Mouse (Mus musculus): ENCODE results near the gene Gm10322.

Gm10322 gene

DNA sequence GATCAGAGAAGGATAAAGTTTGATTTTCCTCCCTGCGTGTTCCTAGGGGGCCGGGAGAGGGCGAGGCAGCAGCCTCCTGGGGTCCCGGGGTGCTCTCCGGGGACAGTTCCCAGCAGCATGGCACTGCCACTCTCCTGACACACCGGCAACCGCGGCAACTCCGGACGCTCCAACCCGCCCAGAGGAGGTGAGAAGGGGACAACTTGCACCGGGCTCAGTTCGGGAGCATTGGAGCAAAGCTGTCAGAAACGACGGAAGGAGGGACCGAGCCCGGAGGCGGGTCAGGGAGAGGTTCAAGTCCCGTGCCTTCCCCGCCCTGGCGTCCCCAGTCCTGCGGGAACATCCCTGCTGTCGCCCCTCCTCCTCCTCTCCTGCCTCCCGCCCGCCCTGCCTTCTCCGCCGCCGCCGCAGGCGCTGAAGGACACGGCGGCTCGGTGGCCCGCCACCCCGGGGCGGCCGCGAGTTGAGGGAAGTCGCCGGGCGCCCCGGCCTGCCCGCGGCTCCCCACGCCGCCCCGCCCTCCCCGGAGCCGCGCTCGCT, at the start of gene Gm10322:
Gm10322 (plus strand) TSS at position 83 of the 540 bp plus-strand sequence.
- peak; percentile 45 for DNase-seq (ENCODE audit: low spot score)

- no peak for DNase-seq (ENCODE audit: low spot score)
These were observed 48.9 kb upstream of the Gm10322 start for GRCm38 (mm10) chr10:59566968-59567367.

DNA sequence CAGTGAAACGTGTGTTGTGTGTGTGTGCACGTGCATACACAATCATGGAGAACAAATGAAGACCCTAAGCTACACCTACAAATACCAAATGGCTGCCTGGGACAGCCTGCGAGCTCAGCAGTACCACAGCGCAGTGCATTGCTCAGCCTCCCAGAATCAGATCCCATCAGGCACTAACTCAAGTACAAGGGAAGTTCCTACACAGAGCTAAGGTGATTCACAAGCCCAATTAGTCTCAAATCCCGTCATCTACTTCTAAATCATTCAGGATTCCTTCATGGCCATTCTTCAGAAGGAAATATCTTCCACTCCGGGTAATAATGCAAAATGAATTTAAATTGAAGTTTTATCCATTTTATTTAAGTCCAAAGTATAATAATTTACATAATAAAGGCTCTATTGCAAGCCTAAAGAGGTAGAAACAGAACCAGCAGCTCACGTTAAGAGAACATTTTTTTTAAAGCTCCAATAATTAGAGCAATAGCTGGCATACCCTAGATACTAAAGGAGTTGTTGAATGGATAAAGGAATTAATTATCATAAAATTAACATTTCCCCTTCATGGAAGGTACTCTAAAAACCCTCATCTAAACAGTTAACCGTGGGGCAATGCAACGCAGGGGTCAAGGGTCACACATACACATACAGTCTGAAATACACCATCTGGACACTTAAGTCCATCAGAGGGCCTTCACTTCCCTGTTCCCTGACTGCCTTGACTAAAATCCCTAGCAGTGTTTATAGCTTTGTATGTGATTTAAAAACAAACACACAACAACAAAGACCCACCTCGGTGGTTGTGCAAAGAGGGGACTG, 47.0 kb upstream of the Gm10322 start:
- no peak for DNase-seq (ENCODE audit: low spot score)

- no peak for DNase-seq (ENCODE audit: low spot score)
These were observed 46.4 kb upstream of the Gm10322 start for GRCm38 (mm10) chr10:59569481-59569869.

- DNase-seq (ENCODE audit: low spot score), result peak; percentile 14
These were observed 45.5 kb upstream of the Gm10322 start for GRCm38 (mm10) chr10:59570360-59570759.

DNA sequence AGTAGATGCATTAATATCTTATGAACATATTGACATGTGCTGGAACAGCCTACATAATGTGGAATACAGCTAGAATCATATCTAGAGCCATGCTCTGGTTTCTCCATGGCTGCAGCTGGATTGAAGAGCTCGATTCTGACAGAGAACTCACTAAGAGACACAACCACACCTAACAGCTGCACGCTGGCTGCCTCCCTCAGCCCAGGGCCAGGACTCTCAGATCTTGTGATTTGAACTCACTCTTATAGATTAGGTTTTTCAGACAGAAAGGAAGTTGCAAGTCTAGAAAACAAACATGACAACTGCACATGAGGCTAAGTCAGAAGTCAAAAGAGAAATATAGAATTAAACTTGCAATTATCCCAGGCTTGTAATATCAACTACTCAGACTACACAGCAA, 45.1 kb upstream of the Gm10322 start:
- no peak for DNase-seq (ENCODE audit: low spot score)

DNA sequence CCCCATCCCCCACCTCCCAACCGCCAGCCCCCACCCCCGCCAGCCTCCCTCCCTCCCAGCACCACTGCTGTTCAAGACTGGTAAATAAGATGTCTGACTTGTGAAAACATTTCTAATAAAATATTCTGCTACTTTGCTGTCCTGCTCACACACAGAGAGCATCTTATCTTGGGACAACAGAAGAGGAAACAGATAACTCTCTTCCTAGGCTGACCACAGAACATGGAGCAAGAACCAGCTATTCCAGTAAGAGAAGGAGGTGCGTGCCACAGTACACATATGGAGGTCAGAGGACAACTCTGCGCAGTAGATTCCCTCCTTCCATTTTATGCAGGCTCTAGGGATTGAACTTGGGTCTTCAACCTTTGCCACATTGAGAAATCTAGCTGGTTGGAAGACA, 44.6 kb upstream of the Gm10322 start:
- no peak for DNase-seq (ENCODE audit: low spot score)

DNA sequence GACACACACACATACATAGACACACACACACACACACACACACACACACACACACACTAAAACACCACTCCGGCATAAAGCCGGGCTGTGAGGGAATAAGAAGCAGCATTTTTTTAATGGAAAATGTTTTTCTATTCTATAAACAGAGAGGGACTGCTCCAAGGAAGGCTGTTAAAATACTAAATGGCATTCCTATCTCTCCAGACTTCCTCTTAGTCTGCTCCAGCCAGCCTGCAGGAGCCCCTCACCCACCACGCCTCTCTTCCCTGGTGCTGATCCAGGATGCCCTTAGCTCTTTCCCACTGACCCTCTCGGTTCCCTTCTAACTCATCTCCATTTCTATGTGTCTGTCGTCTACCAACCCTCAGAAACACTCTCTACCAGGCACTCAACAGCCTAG, 43.9 kb upstream of the Gm10322 start:
- DNase-seq (ENCODE audit: low spot score), result no peak

GRCm38 (mm10) chr10:59576305-59576704, 39.6 kb upstream of the Gm10322 start:
- DNase-seq (ENCODE audit: low spot score), result no peak

DNA sequence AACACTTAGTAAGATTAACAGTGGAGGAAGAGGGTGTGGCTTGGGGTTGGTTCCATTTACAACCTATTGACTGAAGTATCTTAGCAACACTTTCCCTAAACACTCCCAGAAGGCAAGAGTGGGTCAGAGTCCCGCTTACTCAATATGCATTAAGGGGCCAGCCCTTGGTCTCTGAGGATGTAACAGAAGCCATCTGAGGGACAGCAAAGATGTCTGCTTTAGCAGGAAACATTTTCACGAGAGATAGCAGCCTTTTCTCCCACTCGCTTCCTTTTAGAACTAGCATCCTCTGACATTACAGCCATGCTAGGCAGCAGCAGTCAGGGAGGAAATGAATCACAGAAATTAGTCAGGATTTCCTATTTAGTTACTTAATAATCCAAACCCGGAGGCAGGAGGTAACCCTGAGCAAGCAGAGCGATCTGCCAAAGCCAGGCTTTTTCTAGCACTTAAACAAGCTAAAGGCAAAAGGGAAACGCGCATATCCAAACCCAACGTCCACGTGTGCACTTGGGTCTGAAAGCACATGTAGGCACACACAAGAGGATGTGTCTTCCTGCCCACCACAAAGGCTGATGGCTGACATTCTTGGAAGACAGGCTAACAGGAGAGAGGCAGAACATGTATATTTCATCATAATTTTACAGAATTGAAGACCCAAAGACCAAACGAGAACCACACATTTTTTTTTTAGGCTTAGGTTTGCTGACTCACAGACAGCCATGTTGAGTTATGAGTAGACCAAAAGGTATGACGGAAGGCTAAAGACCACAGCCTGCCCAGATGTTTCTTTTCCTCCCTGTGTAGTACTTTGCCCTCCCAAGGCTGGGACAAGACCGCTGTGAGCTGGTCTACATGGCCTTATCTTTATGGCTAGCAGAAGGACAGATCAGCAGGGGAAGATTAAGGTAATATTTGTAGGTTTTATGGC, 37.7 kb upstream of the Gm10322 start:
- peak; percentile 38 for DNase-seq (ENCODE audit: low spot score)

DNA sequence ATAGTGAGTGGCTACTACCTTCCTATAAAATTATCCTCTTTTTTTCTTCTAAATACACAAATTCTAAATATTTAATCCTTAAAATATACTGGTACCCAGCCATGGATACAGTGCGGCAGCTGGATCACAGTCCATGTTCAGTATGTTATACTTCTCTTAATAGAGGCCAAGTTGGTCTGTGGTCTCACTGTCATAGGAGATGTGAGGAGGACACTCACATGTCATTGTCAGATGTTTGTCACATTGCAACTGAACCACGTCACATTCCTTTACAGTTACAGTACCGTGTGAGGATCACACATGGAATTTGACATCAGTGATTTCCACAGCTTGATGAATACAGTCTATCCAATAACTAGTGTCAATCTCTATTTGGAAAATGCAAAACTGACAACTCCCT, 36.2 kb upstream of the Gm10322 start:
- no peak for DNase-seq (ENCODE audit: low spot score)

DNA sequence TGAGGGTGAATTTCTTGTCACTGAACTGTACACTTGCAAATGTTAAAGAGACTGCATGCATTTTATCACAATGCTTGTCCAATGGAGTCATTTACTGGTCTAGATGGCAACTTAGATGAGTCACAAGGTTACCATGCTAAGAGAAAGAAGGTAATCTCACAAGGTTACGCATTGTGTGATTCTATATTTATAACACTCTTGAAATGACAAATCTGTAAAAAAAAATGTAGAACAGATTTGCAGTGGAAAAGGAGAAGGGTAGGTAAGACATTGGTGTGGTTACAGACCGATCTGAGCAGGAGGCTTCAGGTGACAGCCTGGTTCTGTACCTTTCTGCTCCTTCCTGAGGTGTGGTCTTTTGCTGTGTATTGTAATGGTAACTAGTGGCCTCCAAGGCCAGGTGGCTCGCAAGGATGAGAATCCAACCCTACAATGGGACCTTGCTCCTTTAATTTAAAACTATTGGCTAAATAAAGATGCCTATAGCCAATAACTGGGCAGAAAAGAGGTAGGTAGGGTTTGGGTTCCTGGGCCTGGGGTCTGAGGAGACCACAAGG, 35.2 kb upstream of the Gm10322 start:
- DNase-seq (ENCODE audit: low spot score), result no peak

GRCm38 (mm10) chr10:59581826-59582543, 33.9 kb upstream of the Gm10322 start:
- peak; percentile 72 for DNase-seq (ENCODE audit: low spot score)

- DNase-seq (ENCODE audit: low spot score), result no peak
These were observed 30.2 kb upstream of the Gm10322 start for GRCm38 (mm10) chr10:59585621-59586020.

GRCm38 (mm10) chr10:59586821-59587220, 29.0 kb upstream of the Gm10322 start:
- DNase-seq (ENCODE audit: low spot score), result no peak

DNA sequence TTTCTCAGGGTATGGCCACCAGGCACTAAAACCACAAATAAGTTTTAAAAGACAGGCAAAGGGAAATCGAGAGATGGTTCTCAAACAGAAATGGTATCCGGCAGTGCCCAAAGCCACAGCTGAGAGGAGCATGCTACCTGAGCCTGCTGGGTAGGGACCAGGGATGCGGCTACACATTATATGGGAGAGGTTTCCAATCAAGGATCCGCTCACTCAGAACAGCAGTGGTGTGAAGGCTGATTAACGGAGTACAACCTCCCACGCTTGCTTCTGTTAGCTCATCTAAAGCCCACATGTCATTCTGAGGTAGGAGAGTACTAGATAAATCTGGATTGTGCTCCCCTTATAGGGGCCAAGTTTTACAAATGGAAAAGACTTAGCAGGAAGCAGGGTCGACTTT, 27.7 kb upstream of the Gm10322 start:
- DNase-seq (ENCODE audit: low spot score), result no peak

DNA sequence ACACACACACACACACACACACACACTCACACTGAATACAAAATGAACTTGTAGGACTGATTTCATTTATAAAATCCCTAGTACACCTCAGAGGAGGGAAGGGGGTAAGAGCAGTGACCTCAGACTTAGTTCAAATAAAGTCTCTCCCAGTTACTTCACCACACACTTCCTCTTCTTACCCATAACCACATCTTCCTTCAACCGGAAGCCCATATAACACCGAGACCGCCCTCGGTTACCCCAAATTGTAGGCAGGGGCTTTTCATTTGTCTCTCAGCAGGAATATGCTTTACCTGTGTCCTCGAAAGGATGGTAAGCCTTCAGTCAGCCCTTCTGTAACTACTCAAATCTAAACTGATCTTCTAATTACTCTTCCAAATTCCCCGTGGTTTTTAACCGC, 26.4 kb upstream of the Gm10322 start:
- no peak for DNase-seq (ENCODE audit: low spot score)

DNA sequence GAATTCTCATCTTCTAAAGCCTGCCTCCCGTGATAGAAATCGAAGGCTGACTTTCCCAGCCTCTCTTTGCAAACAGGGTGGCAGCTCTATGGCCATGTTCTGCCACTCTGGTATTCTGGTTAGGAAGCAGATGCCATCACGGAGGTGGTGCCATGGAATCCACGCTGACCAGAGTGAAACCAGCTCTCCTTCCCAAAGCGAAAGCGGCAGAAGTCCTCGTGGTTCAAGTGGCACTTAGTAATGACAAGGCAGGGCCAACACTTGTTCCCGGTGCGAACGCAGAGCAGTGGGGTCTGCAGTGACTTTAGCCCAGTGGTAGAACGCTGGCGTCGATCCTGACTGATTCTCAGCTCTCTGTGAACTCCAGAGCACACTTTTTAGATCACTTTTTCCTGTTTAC, 26.0 kb upstream of the Gm10322 start:
- no peak for DNase-seq (ENCODE audit: low spot score)

GRCm38 (mm10) chr10:59590606-59591005, 25.3 kb upstream of the Gm10322 start:
- DNase-seq (ENCODE audit: low spot score), result no peak

DNA sequence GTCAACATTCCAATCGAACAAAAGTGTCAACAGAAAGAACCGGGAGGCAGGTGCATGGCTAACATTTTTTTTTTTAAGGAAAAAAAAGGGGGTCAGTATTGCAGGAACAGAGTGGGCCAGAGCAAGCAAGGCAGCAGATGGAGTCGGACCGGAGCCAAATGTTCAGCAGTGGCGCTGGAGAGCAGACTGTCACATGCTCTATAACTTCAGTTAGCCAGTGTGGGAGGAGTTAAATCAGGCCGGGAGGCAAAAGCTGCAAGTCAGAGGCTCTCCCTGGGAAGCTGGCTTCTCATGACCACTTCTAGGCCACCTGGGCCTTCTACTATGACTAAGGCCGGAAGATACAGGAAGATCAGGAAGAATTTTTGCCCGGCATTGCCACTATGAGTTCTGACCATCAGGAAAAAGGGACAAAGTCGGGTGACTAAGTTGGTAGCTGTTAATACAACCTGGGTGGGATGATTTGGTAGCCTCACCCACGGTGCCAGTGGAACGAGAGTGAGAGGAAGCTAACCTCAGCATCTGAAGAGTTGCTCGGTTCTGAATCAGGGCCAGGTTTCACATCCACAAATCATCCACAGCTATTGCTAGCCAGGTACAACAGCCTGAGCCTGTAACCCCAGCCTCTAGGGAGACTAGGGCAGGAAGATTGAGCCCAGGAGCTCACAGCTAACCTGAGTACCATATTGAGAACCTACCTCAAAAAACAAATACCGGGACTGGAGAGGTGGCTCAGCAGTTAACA, 21.9 kb upstream of the Gm10322 start:
- DNase-seq (ENCODE audit: low spot score), result no peak

DNA sequence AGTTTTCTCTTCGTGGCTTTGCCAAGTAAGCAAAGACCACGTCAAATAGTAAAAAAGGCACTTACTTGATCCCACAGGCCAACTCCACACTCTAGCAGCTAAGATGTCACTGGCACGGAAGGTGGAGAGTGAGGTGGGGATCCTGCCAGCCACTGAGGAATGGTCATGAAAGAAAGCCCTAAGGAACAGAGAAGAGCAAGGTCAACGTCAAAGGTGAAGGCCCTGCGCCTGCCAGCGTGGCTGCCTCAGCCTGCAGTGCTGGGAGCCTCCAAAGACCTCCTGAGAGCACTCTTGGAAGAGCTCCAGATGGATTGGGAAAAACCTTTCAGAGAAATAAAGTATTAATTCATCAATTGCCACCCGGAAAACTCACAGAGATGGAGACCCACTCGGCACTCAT, 15.3 kb upstream of the Gm10322 start:
- DNase-seq (ENCODE audit: low spot score), result no peak
